Mouse (Mus musculus) C2C12 (cell line): Measurements from ENCODE around the gene Ralgps2.

Experiments
- CEBPB ChIP-seq: IDR thresholded peaks from one replicate; pipeline ENCODE4 v1.6.1; 2011; ENCODE audit warnings: low read depth, mild to moderate bottlenecking, control low read depth, moderate library complexity
- CTCF ChIP-seq: IDR thresholded peaks from one replicate; pipeline ENCODE4 v1.5.1; 2011; ENCODE audit not compliant: control insufficient read depth, insufficient read depth, insufficient read length
- MYOG ChIP-seq: IDR thresholded peaks from one replicate; pipeline ENCODE4 v1.6.1; 2011; ENCODE audit not compliant: control insufficient read depth, insufficient read length; ENCODE audit errors: extremely low read depth
- USF1 ChIP-seq: IDR thresholded peaks from one replicate; pipeline ENCODE4 v1.6.1; 2011; ENCODE audit warnings: low read depth, mild to moderate bottlenecking, control low read depth, moderate library complexity

GRCm38 (mm10) chr1:156964586-156964932 is 25.1 kb upstream of the Ralgps2 start:
- no peak for TF ChIP-seq CTCF
- TF ChIP-seq USF1: no peak
- TF ChIP-seq CEBPB: no peak
- TF ChIP-seq MYOG: no peak
